Mouse (Mus musculus) kidney, postnatal 4 days (tissue): ENCODE measurements around the gene Tmem161a.
A peak's percentile ranks its signal among the peaks of the same experiment; 100 is the strongest.
"Not testable (repeated sequence)": the region's sequence is repeated elsewhere in the genome, so short reads cannot be mapped to it uniquely, and the experiment has no call there.

ENCODE experiments used
- DNase-seq, 2 experiments: peaks; one replicate each; pipeline ENCODE4 v3.0.0; 2021; ENCODE audit warnings: mixed read lengths in 2 of 2

Gene Tmem161a

DNA sequence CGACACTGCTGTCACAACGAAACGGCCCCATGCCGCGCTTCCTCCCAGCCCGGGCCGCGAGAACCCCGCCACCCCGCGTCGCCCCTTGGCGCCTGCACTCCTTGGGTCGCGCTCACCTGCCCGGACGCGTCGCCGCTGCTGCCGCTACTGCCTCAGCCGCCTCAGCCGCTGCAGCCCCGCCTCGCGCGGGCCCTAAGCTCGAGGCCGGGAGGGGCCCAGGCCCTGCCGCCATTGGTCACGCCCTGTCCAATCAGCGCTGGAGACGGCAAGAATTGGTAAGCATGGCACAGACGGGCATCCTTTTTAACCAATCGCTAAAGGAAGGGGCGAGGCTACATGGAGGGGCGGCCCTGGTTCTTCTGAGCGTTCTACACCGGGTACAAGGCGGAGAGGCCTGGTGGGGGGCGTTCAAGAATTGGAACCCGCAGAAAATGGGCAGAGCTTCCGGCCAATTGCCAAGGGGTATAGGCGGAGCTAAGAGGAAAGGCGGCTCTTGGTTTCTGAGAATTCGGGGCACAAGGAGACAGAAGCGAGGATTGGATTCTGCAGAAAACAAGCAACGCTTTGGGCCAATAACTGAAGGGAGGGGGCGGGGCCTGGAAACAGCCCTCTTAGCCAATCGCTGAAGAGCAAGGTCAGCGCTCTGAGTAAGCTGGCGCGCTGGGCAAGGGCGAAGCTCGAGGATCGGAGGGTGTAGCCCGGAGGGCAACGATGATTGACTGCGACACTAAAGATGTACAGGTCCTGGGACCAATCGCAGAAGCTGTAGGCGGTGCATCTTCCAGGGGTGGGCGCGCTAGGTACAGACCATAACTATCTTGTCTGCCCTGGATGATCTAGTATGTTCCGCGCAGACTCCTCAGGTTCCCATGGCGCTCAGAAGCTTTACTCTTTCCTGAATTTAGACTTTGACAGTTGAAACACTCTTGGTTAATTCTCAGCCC is 40.2 kb downstream of the Tmem161a start, which contains the start of gene Slc25a42:
Slc25a42 (minus strand) TSS at position 194 of the 944 bp plus-strand sequence.
- peak; percentile 95 to 98 for DNase-seq

DNA sequence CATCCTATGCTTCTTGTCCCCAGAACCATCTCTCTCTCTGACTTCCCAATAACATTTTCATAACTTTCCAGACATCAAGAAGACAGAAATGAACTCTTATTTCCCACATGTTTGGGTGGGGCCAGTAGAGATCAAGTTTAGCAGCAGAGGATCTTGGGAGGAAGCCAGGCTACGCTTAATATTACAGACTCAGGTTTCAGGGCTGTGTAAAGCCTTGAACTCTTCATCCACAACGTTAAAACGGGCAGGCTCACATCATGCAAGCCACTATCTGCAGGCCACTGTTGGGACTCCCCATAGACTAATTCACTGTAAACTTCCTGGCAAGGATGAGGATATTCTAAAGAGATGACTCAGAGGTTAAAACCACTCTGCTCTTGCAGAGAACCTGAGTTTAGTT is 42.3 kb downstream of the Tmem161a start:
- DNase-seq: no peak

DNA sequence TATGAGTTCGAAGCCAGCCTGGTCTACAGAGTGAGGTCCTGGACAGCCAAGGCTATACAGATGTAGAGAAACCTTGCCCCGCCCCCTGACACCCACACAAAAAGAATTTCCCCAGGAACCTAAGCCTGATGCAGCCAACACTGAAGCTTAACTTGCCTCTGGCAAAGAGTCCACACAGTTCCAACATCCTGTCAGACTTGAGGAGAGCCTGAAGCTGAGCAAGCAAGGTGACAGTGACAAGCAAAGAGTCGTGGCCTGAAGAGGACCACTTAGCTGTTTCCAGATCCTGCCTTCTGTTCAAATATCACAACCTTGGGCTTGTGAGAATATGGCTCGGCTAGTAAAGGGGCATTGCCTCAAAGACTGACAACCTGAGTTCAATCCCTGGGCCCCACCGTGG is 42.9 kb downstream of the Tmem161a start:
- no peak for DNase-seq

DNA sequence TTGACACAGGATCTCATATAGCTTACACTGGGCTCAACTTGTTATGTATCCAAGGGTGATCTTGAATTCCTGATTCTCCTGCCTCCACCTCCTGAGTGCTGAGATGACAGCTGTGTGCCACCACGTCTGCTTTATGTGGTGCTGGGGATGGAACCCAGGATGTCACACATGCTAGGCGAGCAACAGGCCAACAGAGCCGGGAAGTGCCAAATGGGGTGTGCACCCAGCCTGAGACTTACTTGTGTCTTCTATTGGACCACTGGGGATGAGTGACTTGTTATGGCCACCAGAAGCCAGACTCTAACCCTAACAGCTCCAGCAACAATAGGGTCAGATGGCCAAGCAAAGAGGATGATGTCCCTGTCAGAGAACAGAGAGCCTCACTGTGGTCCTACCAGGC is 44.0 kb downstream of the Tmem161a start:
- not testable (repeated sequence) for DNase-seq

DNA sequence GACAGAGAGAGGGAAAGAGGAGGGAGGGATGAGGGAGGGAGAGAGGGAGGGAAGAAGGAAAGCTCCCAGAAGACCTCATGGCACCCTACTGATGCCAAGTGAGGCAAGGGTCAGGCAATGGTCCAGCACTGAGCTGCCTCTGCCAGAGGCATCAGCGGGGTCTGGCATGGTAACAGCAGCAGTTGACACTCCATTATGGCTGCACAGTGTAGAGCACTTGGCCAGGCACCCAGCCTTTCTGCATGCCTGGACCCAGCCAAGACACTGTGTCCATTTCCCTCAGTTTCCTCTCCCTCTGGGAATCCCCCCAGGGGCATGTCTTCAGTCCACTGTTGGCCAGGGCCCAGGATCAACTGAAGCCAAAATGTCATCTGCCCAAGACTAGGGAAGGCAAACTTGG is 44.4 kb downstream of the Tmem161a start:
- peak in 1 of 2 experiments; percentile 52 for DNase-seq

DNA sequence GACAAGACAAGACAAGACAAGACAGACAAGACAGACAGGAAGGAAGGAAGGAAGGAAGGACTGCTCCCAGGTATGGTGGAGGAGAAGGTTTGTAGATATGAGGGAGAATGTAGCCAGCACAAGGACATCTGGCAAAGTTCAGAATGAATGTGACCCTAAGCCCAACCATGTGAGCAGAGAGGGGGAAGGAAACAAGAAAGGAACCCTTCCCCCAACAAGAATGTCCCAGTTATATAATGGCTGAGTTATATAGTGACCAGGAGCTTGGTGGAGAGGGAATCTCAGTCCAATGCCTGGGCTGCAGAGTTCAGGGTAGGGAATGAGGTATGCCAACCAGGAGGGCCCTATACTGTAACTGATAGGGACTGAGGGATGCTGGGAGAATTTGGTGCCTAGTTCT is 45.3 kb downstream of the Tmem161a start:
- DNase-seq: no peak

DNA sequence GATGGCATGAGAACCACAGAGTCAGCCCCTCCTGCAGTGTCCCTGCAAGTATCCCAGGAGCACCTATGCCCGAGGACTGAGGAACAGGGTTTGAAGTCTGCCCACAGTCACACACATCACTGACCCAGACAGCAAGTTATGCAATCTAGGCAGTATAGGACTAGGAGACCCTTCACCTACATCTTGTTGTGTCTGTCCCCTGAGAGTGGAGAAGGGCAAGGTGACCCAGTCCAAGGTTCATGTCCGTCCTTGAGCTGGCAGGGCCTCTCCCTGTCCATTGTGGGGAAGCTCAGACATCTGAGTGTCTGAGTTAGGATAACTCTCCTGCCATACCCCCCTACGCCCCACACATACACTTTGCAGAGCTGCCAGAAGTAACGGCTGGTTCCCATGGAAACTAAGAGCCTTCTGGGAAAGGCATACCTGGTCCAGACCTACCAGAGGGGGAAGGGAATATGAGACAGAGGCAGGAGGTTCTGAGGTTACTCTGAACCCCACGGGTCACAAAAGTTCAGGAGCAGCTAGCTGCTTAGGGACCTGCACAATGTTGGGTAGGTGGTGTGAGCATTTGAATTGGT is 47.0 kb downstream of the Tmem161a start:
- peak in 1 of 2 experiments; percentile 27 for DNase-seq

DNA sequence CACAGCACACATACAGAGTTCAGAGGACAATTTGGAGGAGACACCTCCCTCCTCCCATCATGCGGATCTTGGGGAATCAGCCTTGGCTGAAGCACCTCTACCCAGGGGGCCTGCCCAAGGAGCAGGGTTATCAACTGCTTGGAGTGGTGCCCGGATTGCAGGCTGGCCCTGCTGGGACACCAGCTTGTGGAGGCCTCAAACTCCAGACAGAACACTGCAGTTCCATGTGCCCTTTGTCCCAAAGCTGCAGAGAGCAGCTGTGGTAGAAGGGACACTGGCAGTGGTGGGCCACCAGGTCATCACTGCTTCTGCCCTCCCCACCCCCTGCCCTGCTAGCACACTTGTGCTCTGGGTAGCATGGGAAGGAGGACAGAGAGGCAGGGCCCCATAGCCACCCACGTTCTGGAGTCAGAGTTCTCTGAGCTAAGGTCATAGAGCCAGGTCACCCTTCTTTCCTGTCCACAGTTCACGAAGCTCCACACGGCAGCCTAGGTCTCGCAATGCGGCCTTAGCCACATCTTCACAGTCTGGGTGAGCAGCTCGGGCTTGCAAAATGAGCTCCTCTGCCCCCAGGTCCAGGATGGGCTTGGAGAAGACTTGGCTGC is 48.2 kb downstream of the Tmem161a start:
- DNase-seq: peak in 1 of 2 experiments; percentile 47

DNA sequence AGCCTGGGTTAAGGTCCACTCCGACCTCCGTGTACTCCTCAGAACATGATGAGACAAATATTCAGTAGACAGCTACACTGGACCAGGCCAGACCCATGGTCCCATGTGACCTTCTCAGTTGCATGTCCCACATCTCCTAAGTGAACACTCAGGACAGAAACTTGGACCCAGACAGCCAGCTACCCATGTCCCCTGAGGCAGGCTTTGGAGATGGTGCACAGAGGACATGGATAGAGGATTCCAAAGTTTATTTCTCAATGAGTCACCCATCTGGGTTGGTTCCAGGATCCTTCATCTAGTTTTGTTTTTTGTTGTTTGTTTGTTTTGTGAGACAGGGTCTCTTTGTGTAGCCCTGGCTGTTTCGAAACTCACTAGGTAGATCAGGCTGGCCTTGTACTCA is 48.8 kb downstream of the Tmem161a start:
- no peak for DNase-seq

DNA sequence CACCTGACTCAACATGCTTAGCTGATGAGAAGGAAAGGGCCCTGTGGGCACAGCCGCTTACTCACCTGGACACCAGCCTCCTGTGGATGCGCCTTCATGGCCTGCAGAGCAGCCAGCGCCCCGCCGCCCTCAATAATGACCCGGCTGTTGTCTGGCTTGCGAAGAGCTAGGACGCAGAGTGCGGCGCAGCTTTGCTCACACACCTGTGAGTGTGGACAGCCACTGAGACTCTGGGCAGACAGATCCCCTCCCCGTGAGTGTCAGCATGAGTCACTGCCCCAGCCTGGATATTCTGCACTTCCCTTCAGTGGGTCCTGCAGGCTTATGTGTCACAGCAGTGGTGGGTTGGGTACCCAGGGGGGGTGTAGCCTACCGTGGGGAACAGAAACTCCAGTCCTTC is 49.9 kb downstream of the Tmem161a start:
- DNase-seq: no peak

DNA sequence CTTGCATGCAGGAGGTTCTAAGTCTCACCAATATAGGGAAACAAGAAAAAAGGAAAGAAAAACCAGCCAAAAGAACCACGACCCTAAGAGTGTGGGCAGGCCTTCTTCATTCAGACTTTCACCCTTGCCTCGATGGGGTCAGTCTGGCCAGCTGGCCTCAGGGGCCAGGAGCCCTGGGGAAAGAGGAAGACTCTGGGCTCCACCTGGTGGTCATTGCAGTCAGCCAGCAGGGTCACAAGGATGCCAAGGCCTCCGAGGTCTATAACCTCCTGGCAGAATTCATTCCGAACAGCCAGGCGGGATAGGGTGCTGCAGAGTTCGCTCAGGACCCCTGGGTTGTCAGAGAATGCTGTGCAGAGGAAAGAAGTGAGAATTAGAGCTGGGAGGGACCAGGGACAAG is 51.2 kb downstream of the Tmem161a start:
- peak; percentile 62 to 77 for DNase-seq

DNA sequence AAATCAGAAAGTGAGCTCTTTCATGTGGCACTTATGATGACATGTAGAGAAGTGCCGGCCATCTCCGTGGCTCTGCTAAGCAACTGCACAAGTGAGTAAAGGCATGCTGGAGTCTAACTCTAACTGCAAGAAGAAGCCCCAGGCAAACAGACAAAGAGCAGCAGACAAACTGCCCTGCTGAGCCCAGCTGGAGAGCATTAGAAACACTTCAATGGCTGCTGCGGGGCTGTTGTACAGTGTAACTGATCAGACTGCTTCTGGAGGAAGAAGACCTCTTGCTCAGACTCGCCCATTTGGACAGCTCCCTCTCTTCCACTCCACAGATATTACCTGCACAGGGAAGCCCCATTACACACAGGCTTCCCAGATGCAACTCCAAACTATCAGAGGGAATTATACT is 55.8 kb downstream of the Tmem161a start:
- no peak for DNase-seq

DNA sequence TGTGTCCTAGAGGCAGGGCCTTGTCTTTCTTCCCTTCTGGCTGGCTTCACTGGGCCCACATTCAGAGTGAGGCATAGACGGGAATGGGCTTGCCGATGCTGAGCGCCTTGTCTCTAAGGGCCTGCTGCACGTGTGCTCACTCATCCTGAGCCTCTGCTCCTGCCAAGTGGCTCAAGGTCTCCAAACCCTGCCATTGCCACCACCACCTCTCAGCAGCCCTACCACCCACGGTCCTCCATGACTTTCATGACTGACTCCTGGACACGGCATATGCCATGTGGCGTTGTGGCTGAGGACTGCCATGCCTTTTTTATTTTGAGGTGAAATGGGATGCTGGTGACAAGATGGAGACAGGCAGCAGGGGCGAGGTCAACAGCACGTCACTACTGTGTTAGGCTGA is 58.7 kb downstream of the Tmem161a start:
- DNase-seq: no peak
